Mouse (Mus musculus): Measurements from ENCODE around the gene Ccdc190. TPM values are rescaled to one million over a fixed set of nuclear protein-coding genes. Genes with fewer than 3 reads are reported as not detected.

The Ccdc190 gene
- total RNA-seq, 2 experiments from 2014 or later, result not detected

- DNase-seq (ENCODE audit: low spot score in 2 of 2), result no peak
Measured at GRCm38 (mm10) chr1:169932122-169932746, 3.8 kb downstream of the Ccdc190 start.

GRCm38 (mm10) chr1:169934005-169934725 lies 5.7 kb downstream of the Ccdc190 start:
- DNase-seq (ENCODE audit: low spot score in 2 of 2), result peak in 1 of 2 experiments; percentile 51

- DNase-seq (ENCODE audit: low spot score in 2 of 2), result peak in 1 of 2 experiments; percentile 25
Measured at GRCm38 (mm10) chr1:169939345-169939744, 10.9 kb downstream of the Ccdc190 start.

DNA sequence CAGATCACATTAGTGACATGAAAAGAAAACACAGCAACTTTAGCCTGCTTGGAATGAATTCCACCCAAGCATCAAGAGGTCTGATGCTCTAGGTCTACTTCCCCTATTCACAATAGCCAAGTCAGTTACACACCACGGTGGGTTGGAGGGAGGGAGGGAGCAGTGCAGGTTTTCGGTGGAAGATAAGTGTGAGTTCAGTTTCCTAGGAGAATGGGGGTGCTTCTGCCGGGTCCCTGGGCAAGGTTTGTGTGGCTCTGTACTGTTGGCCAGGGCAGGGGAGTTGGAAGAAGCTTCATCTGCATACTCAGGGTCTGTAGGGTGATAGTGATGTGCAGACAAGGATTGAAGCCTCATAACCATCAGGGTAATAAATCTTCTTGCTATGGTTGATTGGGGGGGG lies 17.6 kb downstream of the Ccdc190 start:
- DNase-seq (ENCODE audit: low spot score in 2 of 2), result no peak

- no peak for DNase-seq (ENCODE audit: low spot score in 2 of 2)
Measured at GRCm38 (mm10) chr1:169947654-169948053, 19.2 kb downstream of the Ccdc190 start.

DNA sequence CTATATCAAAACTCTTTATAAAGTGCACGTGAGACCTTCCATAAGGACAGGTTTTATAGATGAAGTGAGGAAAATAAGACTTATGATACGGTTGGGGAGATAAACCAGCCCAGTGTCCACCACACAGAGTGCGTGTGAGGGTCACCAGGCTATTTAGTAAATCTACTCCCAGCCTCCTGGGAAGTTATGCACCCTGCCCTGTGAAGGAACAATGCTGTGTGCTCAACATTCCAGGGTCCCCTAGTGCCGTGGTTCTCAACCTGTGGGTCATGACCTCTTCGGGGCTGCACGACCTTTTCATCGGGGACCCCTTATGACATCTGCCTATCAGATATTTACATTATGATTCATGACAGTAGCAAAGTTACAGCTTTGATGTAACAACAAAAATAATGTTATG lies 19.8 kb downstream of the Ccdc190 start:
- DNase-seq (ENCODE audit: low spot score in 2 of 2), result no peak

GRCm38 (mm10) chr1:169948866-169949265 lies 20.4 kb downstream of the Ccdc190 start:
- DNase-seq (ENCODE audit: low spot score in 2 of 2), result no peak

- no peak for DNase-seq (ENCODE audit: low spot score in 2 of 2)
Measured at GRCm38 (mm10) chr1:169949981-169950380, 21.5 kb downstream of the Ccdc190 start.

DNA sequence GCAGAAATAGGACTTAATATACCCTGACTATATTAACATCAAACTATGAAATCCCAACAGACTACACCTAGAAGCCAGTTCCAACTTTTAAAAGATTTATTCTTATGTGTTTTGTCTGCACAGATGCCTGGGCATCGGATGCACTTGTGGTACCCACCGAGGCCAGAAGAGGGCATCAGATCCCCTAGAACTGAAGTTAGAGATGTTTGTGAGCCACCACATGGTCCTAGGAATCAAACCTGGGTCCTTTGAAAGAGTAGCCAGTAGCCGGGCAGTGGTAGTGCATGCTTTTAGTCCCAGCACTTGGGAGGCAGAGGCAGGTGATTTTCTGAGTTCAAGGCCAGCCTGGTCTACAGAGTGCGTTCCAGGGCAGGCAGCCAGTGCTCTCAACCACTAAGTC lies 22.2 kb downstream of the Ccdc190 start:
- DNase-seq (ENCODE audit: low spot score in 2 of 2), result no peak

DNA sequence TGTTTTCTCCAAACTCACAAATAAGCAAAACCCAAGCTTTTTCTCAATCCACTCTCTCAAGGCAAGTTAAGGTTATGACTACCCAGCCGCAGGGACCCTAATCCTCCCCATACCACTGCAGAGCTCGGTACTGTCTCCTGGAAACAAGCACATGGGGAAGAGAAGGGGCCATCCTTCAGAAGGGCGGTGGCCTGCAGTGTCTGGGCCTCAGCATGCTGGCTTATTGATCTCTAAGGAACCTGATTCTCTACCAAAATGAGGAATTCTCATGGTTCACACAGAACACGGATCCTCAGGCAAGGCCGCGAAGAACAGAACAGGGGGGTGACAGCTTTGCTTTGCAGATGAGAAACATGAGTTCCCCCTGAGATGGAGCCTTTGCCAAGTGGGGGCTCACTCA lies 23.1 kb downstream of the Ccdc190 start:
- DNase-seq (ENCODE audit: low spot score in 2 of 2), result no peak

- no peak for DNase-seq (ENCODE audit: low spot score in 2 of 2)
Measured at GRCm38 (mm10) chr1:169952636-169953035, 24.2 kb downstream of the Ccdc190 start.

- no peak for DNase-seq (ENCODE audit: low spot score in 2 of 2)
Measured at GRCm38 (mm10) chr1:169953106-169953505, 24.7 kb downstream of the Ccdc190 start.

- peak; percentile 95 to 99 for DNase-seq (ENCODE audit: low spot score in 2 of 2)
Measured at GRCm38 (mm10) chr1:169968792-169969515, 40.5 kb downstream of the Ccdc190 start, which contains the start of gene Hsd17b7. Gene Hsd17b7, minus strand, starts transcription at chr1:169969241.

DNA sequence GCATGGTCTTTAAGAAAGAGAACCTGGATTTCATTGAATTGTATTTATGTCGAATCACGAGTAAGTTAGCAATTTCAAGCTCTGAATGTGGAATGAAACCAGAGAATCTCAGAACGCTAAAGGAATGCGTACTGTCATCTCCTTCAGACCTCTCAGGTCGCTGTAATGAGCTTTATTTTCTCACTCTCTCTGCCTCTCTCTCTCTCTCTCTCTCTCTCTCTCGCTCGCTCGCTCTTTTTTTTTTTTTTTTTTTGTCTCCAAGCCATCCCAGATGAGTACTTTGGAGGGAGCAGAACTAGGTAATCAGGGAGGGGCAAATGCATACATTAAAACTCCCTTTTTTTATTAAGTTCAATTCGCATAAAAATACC lies 41.1 kb downstream of the Ccdc190 start:
- DNase-seq (ENCODE audit: low spot score in 2 of 2), result no peak

DNA sequence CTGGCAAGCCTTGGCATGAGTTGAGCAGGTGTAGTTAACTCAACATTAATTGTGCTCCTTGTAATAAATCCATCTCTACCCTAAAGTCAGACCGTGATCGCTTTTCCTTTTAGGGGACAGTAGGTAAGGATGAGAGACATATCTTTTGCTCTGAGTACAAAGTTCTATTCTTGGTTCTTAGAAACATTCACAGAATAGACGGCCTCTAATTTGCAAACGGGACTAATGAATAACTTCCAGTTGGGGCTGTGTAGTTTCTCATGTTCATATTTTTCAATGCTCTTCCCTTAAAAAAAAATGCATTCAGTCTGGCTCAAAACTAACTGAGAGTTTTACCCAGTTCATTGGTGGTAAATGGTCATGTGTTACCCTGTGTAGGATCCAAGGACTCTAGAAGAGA lies 42.5 kb downstream of the Ccdc190 start:
- DNase-seq (ENCODE audit: low spot score in 2 of 2), result no peak

GRCm38 (mm10) chr1:169971998-169972397 lies 43.5 kb downstream of the Ccdc190 start:
- DNase-seq (ENCODE audit: low spot score in 2 of 2), result no peak

- no peak for DNase-seq (ENCODE audit: low spot score in 2 of 2)
Measured at GRCm38 (mm10) chr1:169977621-169978020, 49.2 kb downstream of the Ccdc190 start.

Other genes with a start within 250 kb of the Ccdc190 start
- gene Rgs4, start 181.0 kb upstream of the Ccdc190 start, total RNA-seq (2021), result 1 to 10 TPM; 5.1 to 5.5 TPM
- gene Hsd17b7, start 40.6 kb downstream of the Ccdc190 start, total RNA-seq (2021), result 1 to 10 TPM; 7.5 to 7.8 TPM
- 10 to 100 TPM; 60.9 to 61.2 TPM for gene Ddr2, start 182.1 kb downstream of the Ccdc190 start, total RNA-seq (2021)
- gene Uap1, start 246.3 kb downstream of the Ccdc190 start, total RNA-seq (2021), result 10 to 100 TPM; 33.1 to 43.0 TPM

All from gastrocnemius, postnatal 4 days (tissue).